Mouse (Mus musculus): ENCODE results near the gene Eftud2. TPM values are rescaled to one million over a fixed set of nuclear protein-coding genes. Genes with fewer than 3 reads are reported as not detected.
A peak's percentile ranks its signal among the peaks of the same experiment; 100 is the strongest.

The Eftud2 gene
- total RNA-seq (2021) (10 to 100 TPM; 71.4 to 73.5 TPM), polyA plus RNA-seq (2012; rRNA removed) (124 and 176 TPM in 2 replicates)
- long read RNA-seq, transcript Eftud2-201 (28 exons, 3,324 nt) = major isoform, 71 of 87 reads
- long read RNA-seq, partial matches to known transcripts = 9 of 87 reads
- long read RNA-seq, other reads (novel, unspliced or antisense) = 5 of 87 reads

GRCm38 (mm10) chr11:102880585-102881313 lies at the start of gene Eftud2, which contains the start of gene Ccdc103:
Gene Eftud2, minus strand, starts transcription at chr11:102880985.
Gene Ccdc103, plus strand, starts transcription at chr11:102881204.
- DNase-seq = peak; percentile 92

GRCm38 (mm10) chr11:102925351-102925717 lies 44.5 kb upstream of the Eftud2 start:
- DNase-seq = no peak

- DNase-seq = peak; percentile 93
Observed at GRCm38 (mm10) chr11:102924557-102925350, 44.0 kb upstream of the Eftud2 start, which contains the start of gene Kif18b. Gene Kif18b, minus strand, starts transcription at chr11:102925124.

- DNase-seq = peak; percentile 37
Observed at GRCm38 (mm10) chr11:102921491-102921890, 40.7 kb upstream of the Eftud2 start.

- no peak for DNase-seq
Observed at GRCm38 (mm10) chr11:102918077-102918476, 37.3 kb upstream of the Eftud2 start.

- DNase-seq = no peak
Observed at GRCm38 (mm10) chr11:102915380-102915779, 34.6 kb upstream of the Eftud2 start.

- DNase-seq = no peak
Observed at GRCm38 (mm10) chr11:102911376-102911775, 30.6 kb upstream of the Eftud2 start.

GRCm38 (mm10) chr11:102903654-102904053 lies 22.9 kb upstream of the Eftud2 start:
- DNase-seq = no peak

- no peak for DNase-seq
Observed at GRCm38 (mm10) chr11:102902107-102902506, 21.3 kb upstream of the Eftud2 start.

- DNase-seq = no peak
Observed at GRCm38 (mm10) chr11:102901199-102901598, 20.4 kb upstream of the Eftud2 start.

GRCm38 (mm10) chr11:102900763-102901162 lies 20.0 kb upstream of the Eftud2 start, which contains the start of gene Gfap:
Gene Gfap, minus strand, starts transcription at chr11:102900912.
- peak; percentile 80 for DNase-seq

GRCm38 (mm10) chr11:102898408-102898807 lies 17.6 kb upstream of the Eftud2 start:
- no peak for DNase-seq

- no peak for DNase-seq
Observed at GRCm38 (mm10) chr11:102896641-102897040, 15.9 kb upstream of the Eftud2 start.

GRCm38 (mm10) chr11:102895779-102896178 lies 15.0 kb upstream of the Eftud2 start:
- no peak for DNase-seq

- no peak for DNase-seq
Observed at GRCm38 (mm10) chr11:102894716-102895115, 13.9 kb upstream of the Eftud2 start.

- DNase-seq = peak; percentile 78
Observed at GRCm38 (mm10) chr11:102893015-102893651, 12.3 kb upstream of the Eftud2 start.

- no peak for DNase-seq
Observed at GRCm38 (mm10) chr11:102890096-102890495, 9.3 kb upstream of the Eftud2 start.

GRCm38 (mm10) chr11:102888135-102888534 lies 7.3 kb upstream of the Eftud2 start:
- no peak for DNase-seq

GRCm38 (mm10) chr11:102887433-102887832 lies 6.6 kb upstream of the Eftud2 start:
- DNase-seq = no peak

GRCm38 (mm10) chr11:102884616-102885219 lies 3.9 kb upstream of the Eftud2 start, which contains the start of gene Fam187a:
Gene Fam187a, plus strand, starts transcription at chr11:102885169.
- no peak for DNase-seq

GRCm38 (mm10) chr11:102881314-102882198 lies 771 bp upstream of the Eftud2 start:
- no peak for DNase-seq
